Mouse (Mus musculus) midbrain, postnatal 0 days (tissue): Measurements from ENCODE around the gene Kif6. TPM values are rescaled to one million over a fixed set of nuclear protein-coding genes. Genes with fewer than 3 reads are reported as not detected.

Experiments used
- ATAC-seq: fragments of 200-750 bp; cut with Nextera tagmentation; 2 replicates; pipeline ENCODE4 v1.8.0; 2017; ENCODE audit warnings: moderate number of reproducible peaks, mild to moderate bottlenecking, moderate TSS enrichment, moderate library complexity; ENCODE audit not compliant: low FRiP score
- DNase-seq: peaks from one replicate; pipeline ENCODE4 v3.0.0-alpha.2; 2015; ENCODE audit warnings: low spot score
- H3K27ac ChIP-seq: fragments of 300-500 bp; sonication (generic); 2 replicates; pipeline ENCODE4 v1.5.1; 2014; ENCODE audit warnings: low read depth, mild to moderate bottlenecking, low read length, mixed read lengths
- H3K27me3 ChIP-seq: fragments of 300-500 bp; sonication (generic); 2 replicates; pipeline ENCODE4 v1.6.1; 2014; ENCODE audit warnings: low read length, control low read depth, mixed read lengths; ENCODE audit not compliant: insufficient read depth
- H3K36me3 ChIP-seq: fragments of 300-500 bp; sonication (generic); 2 replicates; pipeline ENCODE4 v1.6.1; 2014; ENCODE audit warnings: low read length, control low read depth, mixed read lengths; ENCODE audit not compliant: insufficient read depth
- H3K4me1 ChIP-seq: fragments of 300-500 bp; sonication (generic); 2 replicates; pipeline ENCODE4 v1.6.1; 2014; ENCODE audit warnings: mild to moderate bottlenecking, control low read depth, antibody characterized with exemption, low read length, mixed read lengths; ENCODE audit not compliant: insufficient read depth
- H3K4me2 ChIP-seq: fragments of 300-500 bp; sonication (generic); 2 replicates; pipeline ENCODE4 v1.6.1; 2014; ENCODE audit warnings: low read depth, mild to moderate bottlenecking, low read length, mixed read lengths; ENCODE audit not compliant: poor library complexity, severe bottlenecking
- H3K4me3 ChIP-seq: fragments of 300-500 bp; sonication (generic); 2 replicates; pipeline ENCODE4 v1.5.1; 2014; ENCODE audit warnings: low read depth, mild to moderate bottlenecking, low read length, moderate library complexity
- H3K9ac ChIP-seq: fragments of 300-500 bp; sonication (generic); replicated peaks from 2 replicates; pipeline ENCODE4 v1.6.1; 2014; ENCODE audit warnings: mild to moderate bottlenecking, low read length, moderate library complexity, mixed read lengths; ENCODE audit not compliant: poor library complexity, severe bottlenecking
- H3K9me3 ChIP-seq: fragments of 300-500 bp; sonication (generic); 2 replicates; pipeline ENCODE4 v1.6.1; 2016; ENCODE audit warnings: low read length, control low read depth
- CTCF ChIP-seq: IDR thresholded peaks from 2 replicates; pipeline ENCODE4 v1.5.1; 2016; ENCODE audit warnings: antibody characterized with exemption, mild to moderate bottlenecking
- WGBS: fragments of 180-500 bp; shearing (Covaris S2); extraction: QIAGEN DNeasy Blood & Tissue Kit; methylation state at CpG from one replicate; pipeline ENCODE4 v1.1.7; 2014; 5-methylcytosine and 5-hydroxymethylcytosine counted together
- polyA plus RNA-seq: library from polyadenylated mRNA; unstranded; fragments of >200 nt; fragmentation: Nextera tagmentation; extraction: Ambion mirVana; gene quantifications from 2 replicates; pipeline ENCODE4 v1.2.1, GENCODE M21; 2015
- total RNA-seq: library from RNA; depleted of rRNA; stranded (reverse); fragments of >200 nt; gene quantifications from 2 replicates; pipeline ENCODE4 v1.2.3, GENCODE M21; 2014

Kif6 gene
- total and polyA plus RNA-seq, 2 experiments from 2014 or later, result 1.7 to 2.1 TPM

DNA sequence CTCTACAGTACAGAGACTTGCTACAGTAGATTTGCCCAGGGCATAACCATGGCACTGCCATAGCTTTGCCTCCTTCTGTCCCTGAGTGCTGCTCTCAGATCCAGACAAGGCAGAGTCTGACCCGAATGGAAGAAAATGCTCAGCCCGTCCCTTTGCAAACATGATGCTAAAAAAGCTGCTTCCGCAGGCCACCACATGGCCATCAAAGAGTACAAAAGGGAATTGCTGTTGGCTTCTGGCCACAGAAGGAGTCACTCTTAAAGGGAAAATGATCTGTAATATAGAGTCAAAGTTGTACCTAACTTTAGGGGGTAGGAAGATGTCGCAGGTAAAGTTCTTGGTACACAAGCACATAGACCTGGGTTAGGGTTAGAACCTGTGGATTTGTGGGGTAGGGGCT lies 126.2 kb downstream of the Kif6 start:
- no peak for TF ChIP-seq CTCF
- 86% methylated on average over 4 of the region's 4 CpGs for WGBS
- no peak overlapping the region for H3K4me2 ChIP-seq
- no peak for ATAC-seq
- H3K4me1 ChIP-seq, result no peaks in the 10 kb centered on the region
- no peak overlapping the region for H3K9ac ChIP-seq
- no peaks in the 10 kb centered on the region for H3K36me3 ChIP-seq
- H3K4me3 ChIP-seq, result no peak overlapping the region
- no peak overlapping the region for H3K27ac ChIP-seq
- no peaks in the 10 kb centered on the region for H3K27me3 ChIP-seq
- no peaks in the 10 kb centered on the region for H3K9me3 ChIP-seq
- DNase-seq, result no peak

DNA sequence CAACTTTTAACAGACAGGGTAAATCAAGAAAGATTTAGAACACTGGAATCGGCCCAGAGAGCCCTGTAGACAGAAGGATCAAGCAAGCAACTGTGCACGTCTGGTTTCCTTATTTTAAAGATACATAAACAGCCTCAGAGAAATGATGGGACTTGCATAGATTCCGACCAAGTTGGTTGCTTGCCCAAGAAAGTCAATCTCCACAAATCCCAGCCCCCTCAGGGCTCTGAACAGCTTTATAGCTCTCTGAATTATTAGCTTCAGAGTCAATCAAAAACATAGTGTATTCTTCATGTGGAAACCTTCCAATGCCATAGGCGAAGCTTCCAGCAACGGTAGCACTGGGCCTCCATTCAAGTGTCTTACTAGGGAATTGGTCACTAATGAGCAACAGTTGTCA lies 127.0 kb downstream of the Kif6 start:
- DNase-seq (no peak), ATAC-seq (no peak)
- Histone ChIP-seq H3K9ac (no peak overlapping the region), H3K36me3 (no peaks in the 10 kb centered on the region), H3K4me1 (no peaks in the 10 kb centered on the region), H3K4me2 (no peak overlapping the region), H3K9me3 (no peaks in the 10 kb centered on the region), H3K4me3 (no peak overlapping the region), H3K27me3 (no peaks in the 10 kb centered on the region), H3K27ac (no peak overlapping the region)
- WGBS, result 79% methylated on average over 5 of the region's 5 CpGs
- TF ChIP-seq CTCF, result no peak

GRCm38 (mm10) chr17:49743580-49744463 lies 128.9 kb downstream of the Kif6 start:
- ATAC-seq, result 0 out of 2 replicates have a peak, but pooled peaks have one; percentile 38
- Histone ChIP-seq H3K9ac (no peak overlapping the region), H3K4me2 (no peak overlapping the region), H3K27ac (no peak overlapping the region; the same call in 1 of the 2 replicates), H3K27me3 (no peaks in the 10 kb centered on the region), H3K4me1 (no peaks in the 10 kb centered on the region), H3K4me3 (no peak overlapping the region), H3K9me3 (no peaks in the 10 kb centered on the region), H3K36me3 (no peaks in the 10 kb centered on the region)
- no peak for TF ChIP-seq CTCF
- DNase-seq, result peak; percentile 37
- 25% methylated on average over 14 of the region's 14 CpGs for WGBS

DNA sequence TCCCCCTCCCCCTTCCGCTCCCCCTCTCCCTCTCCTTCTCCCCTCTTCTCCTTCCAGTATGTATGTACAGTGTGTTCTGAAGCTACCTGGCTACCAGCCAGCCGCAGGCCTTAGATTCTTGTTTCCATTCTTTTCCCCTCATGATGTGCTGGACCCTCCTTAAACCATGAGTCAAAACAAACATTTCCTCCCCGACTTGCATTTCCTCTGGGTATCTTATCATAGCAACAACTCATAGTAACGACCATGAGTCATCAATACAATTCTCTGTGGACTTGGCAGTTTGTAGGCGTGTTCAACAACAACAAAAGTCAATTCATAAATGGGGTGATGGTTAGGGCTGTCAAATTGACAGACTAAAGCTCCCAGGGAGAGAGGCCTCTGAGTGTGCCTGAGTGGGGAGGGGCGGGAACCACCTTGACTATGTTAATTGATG lies 136.0 kb downstream of the Kif6 start:
- Histone ChIP-seq H3K4me3 (no peak overlapping the region), H3K4me1 (no peaks in the 10 kb centered on the region), H3K9me3 (no peaks in the 10 kb centered on the region), H3K27me3 (no peaks in the 10 kb centered on the region), H3K9ac (no peak overlapping the region), H3K4me2 (no peak overlapping the region), H3K27ac (no peak overlapping the region), H3K36me3 (no peaks in the 10 kb centered on the region)
- no peak for TF ChIP-seq CTCF
- WGBS, result 75% methylated on average over 6 of the region's 6 CpGs
- DNase-seq, result no peak
- no peak for ATAC-seq

DNA sequence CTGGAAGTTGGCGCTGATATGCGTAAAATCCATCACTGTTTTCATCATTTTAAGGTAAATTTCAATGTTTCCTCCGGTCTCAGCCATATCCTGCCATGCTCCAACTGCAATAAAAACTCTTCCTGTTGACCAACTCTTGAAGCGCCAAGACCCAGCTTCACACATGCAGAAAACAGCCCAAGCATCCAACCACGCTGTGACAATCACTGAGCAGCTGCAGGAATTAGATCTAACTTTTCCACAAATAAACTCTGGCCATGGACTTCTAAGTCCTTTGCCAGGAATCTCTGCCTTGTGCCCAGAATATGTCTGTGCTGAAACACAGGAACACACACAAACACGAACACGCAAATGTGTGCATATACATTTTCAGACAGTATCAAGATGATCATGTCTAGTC lies 138.9 kb downstream of the Kif6 start:
- Histone ChIP-seq H3K36me3 (no peaks in the 10 kb centered on the region), H3K9ac (no peak overlapping the region), H3K9me3 (no peaks in the 10 kb centered on the region), H3K4me2 (no peak overlapping the region), H3K4me3 (no peak overlapping the region), H3K27ac (no peak overlapping the region), H3K27me3 (no peaks in the 10 kb centered on the region), H3K4me1 (no peaks in the 10 kb centered on the region)
- WGBS, result 95% methylated on average over 7 of the region's 7 CpGs
- TF ChIP-seq CTCF, result no peak
- no peak for DNase-seq
- ATAC-seq, result no peak

- Histone ChIP-seq H3K36me3 (no peaks in the 10 kb centered on the region), H3K4me1 (no peaks in the 10 kb centered on the region), H3K4me3 (no peak overlapping the region), H3K27ac (no peak overlapping the region), H3K9ac (no peak overlapping the region), H3K9me3 (no peaks in the 10 kb centered on the region), H3K4me2 (no peak overlapping the region), H3K27me3 (no peaks in the 10 kb centered on the region)
- no peak for TF ChIP-seq CTCF
- DNase-seq (peak; percentile 44), ATAC-seq (no peak)
- 84% methylated on average over 19 of the region's 19 CpGs for WGBS
These were observed 141.9 kb downstream of the Kif6 start for GRCm38 (mm10) chr17:49756862-49757261.
